Mouse (Mus musculus) kidney, postnatal 36 days (tissue): ENCODE measurements around the gene Olfr1495.
"Not testable (repeated sequence)": the region's sequence is repeated elsewhere in the genome, so short reads cannot be mapped to it uniquely, and the experiment has no call there.

Experiments used
- DNase-seq, 2 experiments: peaks; one replicate each; pipeline ENCODE4 v3.0.0; 2021 to 2022; ENCODE audit warnings: mixed read lengths in 2 of 2

Gene Olfr1495

GRCm38 (mm10) chr19:13764306-13764705 lies at the start of gene Olfr1495:
Gene Olfr1495, plus strand, starts transcription at chr19:13764606.
- no peak for DNase-seq

GRCm38 (mm10) chr19:13722978-13723377 lies 41.4 kb upstream of the Olfr1495 start, which contains the start of gene Olfr1493-ps1:
Gene Olfr1493-ps1, plus strand, starts transcription at chr19:13723278.
- no peak for DNase-seq

GRCm38 (mm10) chr19:13739428-13739827 lies 25.0 kb upstream of the Olfr1495 start, which contains the start of gene Olfr1494:
Gene Olfr1494, plus strand, starts transcription at chr19:13739728.
- no peak for DNase-seq

- no peak for DNase-seq
These were observed 15.0 kb upstream of the Olfr1495 start for GRCm38 (mm10) chr19:13749366-13749765.

GRCm38 (mm10) chr19:13768565-13769276 lies 4.3 kb downstream of the Olfr1495 start:
- no peak for DNase-seq

GRCm38 (mm10) chr19:13777578-13777977 lies 13.2 kb downstream of the Olfr1495 start, which contains the start of gene Olfr1496:
Gene Olfr1496, plus strand, starts transcription at chr19:13777878.
- DNase-seq, result no peak

- no peak for DNase-seq
These were observed 33.7 kb downstream of the Olfr1495 start, which contains the start of gene Olfr1497 for GRCm38 (mm10) chr19:13798102-13798501. Gene Olfr1497, minus strand, starts transcription at chr19:13798202.

GRCm38 (mm10) chr19:13805486-13805885 lies 41.1 kb downstream of the Olfr1495 start:
- DNase-seq, result not testable (repeated sequence)

- no peak for DNase-seq
These were observed 48.4 kb downstream of the Olfr1495 start for GRCm38 (mm10) chr19:13812823-13813222.

- DNase-seq, result no peak
These were observed 54.4 kb downstream of the Olfr1495 start for GRCm38 (mm10) chr19:13818827-13819226.

- DNase-seq, result no peak
These were observed 54.9 kb downstream of the Olfr1495 start, which contains the start of gene Olfr1499 for GRCm38 (mm10) chr19:13819347-13819746. Gene Olfr1499, minus strand, starts transcription at chr19:13819447.
